Mouse (Mus musculus) urinary bladder, adult 18-20 months (tissue): Measurements from ENCODE around the gene Pnkd.
A peak's percentile ranks its signal among the peaks of the same experiment; 100 is the strongest.

Experiments
- DNase-seq, 2 experiments: peaks; one replicate each; pipeline ENCODE4 v3.0.0; 2022; ENCODE audit warnings: low spot score in 2 of 2, mixed read lengths in 2 of 2

Pnkd gene

DNA sequence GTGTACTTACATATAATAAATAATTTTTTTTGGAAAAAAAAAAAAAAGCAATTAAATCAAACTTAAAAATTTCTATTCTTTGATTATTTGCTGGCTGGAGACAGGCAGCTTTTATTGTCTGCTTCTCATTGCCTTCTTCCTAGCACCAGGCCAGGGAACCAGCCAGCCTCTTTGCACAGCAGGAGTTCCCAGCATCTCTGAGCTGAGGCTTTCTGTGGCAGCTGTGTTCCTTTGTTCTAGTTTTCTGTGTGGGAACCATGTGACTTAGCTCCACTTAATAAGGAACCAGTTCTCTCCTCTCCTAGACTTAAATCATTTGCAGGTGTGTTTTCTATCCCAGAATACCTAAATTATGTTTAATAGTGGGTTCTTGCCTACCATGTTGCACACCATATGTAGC lies 72.8 kb downstream of the Pnkd start:
- no peak for DNase-seq

DNA sequence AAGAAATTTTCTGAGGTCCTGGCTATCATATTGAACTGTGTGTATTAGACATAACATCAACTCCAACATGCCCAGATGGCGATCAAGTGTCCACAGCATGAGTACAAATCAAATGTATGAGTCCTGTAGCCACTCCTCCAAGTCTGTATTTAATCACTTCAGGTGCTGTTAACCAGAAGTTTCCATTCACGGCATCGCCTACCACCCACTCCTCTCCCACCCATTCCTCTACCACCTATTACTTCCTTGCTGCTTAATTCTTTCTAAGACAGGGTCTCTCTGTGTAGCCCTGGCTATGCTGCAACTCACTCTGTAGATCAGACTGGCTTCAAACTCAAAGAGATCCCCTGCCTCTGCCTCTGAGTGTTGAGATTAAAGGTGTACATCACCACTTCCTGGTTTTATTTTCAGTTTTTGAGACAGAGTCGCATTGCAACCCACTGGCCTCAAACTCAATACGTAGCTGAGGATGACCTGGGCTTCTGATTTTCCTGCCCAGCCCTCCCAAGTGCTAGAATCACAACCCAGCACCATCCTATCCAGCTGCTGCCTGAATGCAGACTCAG lies 75.3 kb downstream of the Pnkd start:
- DNase-seq = no peak

DNA sequence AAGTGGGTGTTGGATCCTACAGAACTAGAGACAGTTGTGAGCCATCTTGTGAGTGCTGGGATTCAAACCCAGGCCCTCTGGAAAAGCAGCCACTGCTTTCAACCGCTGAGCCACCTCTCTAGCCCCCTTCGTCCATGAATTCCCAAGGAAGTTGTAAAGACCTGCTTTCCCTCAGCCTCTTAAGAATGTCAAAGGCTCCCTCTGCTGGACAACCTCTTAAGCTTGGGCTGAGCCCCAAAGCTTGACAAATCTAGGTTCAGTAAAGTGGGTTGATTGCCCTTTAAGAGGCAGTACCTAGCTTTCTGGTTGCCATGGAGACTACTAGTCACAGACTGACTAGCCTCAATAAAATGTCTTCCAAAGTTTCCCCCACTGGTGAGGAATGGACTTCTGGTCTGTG lies 77.1 kb downstream of the Pnkd start, which contains the start of gene Catip:
Catip (plus strand) TSS at position 297 of the 400 bp plus-strand sequence.
- peak; percentile 53 to 60 for DNase-seq

DNA sequence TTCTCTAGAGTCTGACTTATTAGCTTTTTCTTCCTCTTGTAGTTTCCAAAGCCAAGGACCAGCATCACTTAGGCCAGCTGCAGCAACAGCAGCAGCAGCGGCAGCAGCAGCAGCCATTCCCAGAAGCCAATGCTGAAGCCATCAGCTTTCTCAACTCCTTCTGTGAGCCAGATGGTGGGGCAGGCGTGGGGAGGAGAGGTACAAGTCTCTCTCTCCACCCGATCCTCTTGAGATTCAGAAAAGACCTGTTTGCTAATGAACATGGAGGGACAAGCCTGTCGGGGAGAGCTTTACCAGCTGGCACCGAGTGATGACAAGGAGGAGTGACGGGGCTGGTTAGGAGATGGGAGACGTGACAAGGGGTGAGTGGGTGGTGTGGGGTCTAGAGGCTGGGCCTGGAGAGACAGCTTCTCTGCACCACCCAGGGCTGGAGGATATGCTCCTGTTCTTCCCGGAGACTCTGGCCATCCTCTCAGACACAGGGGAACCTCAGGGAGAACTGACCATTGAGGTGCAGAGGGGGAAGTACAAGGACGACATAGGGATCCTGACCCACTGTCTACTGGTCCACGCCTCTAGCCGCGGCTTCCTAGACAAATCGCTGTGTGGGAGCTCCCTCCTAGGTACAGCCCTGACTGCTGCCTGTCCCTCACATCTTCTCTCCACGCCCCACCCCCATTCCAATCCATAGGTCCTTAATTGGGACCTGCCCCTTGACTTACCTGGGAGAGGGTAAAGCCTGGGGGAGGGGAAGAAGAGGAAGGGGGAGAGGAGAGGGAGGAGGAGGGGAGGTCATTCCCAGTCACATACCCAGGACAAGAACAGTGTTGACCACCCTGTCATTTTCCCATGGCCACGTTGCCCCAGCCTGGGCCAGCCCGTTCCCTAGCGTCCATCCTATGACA lies 77.8 kb downstream of the Pnkd start:
- DNase-seq = no peak

DNA sequence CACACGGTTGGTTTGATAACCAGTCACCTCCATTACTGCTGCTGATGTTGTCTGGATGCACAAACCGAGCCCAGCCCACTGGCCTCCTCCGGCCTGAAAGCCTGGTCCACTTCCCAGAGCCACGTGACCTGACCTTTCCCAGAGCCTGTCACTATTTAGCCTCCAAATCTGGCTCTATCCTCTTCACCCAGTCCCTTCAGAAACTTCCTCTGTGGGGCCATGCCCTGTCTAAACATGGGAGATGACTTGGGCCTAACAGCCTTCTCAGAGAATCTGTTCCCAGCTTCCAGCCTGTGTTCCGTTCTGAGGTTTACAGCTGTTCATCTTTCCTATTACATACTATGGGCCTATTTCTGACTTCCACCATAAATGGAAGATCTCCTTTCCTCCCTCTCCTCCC lies 78.7 kb downstream of the Pnkd start:
- DNase-seq = no peak

DNA sequence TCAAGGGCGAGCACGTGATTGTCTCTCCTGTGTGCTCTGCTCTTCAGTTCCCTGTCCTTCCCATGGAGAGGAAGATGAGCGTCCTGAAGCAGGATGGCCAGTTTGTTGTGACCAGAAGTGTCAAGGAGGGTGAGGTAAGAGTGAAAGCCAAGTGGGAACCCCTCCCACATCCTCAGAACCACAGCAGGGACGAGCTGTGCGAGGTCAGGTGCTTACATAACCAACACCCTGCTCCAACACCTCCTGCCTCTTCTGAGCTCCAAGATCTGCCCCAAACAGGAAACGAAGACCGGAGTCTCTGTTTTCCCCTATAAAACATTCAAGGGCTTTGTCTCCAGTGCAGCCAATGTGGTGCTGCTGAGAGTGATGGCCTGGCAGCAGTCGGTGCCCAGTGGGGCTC lies 79.5 kb downstream of the Pnkd start:
- no peak for DNase-seq

DNA sequence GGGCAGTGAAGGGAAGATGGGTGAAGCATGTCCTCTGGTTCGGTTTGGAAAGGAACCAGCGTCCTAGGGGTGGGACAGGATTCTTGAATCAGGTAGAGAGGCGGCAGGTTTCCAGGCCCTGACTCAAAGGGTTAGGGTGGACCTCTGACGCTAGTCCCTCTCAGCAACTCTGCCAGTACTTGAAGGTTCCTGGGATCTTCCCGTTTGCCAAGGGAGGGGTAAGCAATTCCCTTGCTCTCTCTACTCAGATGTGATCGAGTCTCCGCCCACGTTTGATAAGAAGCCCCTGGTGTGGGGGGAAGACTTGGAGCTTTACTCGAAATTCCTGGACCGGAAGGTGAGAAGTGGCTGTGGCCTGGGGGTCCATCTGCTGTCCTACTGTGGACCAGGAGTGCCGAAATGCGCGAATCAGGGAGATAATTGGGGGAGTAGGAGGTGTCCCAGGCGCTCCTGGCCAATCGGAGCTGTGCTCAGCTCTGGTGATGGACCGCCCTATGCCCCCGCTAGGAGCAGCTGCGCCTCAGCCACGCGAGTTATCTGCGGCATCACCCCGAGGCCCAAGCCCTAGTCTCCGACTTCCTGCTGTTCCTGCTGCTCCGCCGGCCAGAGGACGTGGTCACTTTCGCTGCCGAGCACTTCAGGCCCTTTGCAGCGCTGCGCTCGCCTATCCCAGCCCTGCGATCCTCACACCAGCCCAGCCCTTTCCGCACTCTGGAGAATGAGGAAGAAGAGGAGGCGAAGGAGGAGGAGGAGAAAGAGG lies 83.3 kb downstream of the Pnkd start:
- DNase-seq = peak; percentile 35 to 63

DNA sequence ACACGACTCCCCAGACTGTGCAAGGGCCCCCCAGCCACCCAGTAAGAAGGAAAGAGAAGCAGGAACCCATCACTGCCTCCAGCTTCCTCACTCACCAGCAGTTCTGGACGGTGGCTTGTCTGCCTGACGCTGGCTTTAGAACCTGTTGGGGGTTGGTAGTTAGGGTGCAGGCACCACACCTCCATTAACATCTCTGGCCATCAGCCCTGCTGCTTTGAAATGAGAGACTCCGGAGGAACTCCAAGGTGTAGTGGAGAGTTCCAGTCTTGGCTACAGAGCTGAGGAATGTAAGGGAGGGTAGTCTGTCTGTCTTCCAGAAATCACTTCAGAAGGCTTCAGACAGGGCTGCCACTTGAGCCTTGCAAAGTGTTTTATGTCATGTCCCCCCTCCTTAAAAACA lies 85.3 kb downstream of the Pnkd start:
- DNase-seq = no peak

DNA sequence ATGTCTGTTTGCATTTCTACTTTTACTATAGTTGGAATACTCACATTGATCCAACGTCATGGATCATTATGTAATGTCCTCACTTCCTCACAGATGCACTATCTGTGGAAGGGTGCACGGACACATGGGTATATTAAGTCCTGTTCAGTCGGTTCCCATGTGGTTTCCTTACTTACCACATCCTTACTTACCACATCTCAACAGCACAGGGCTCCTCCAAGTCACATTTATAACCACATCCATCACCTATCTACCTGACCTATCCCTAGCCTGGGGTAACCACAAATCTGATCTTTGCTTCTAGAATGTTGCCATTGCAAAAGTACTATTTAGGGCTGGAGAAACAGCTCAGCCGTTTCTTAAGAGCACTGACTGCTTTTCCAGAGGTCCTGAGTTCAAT lies 88.6 kb downstream of the Pnkd start:
- DNase-seq = no peak

DNA sequence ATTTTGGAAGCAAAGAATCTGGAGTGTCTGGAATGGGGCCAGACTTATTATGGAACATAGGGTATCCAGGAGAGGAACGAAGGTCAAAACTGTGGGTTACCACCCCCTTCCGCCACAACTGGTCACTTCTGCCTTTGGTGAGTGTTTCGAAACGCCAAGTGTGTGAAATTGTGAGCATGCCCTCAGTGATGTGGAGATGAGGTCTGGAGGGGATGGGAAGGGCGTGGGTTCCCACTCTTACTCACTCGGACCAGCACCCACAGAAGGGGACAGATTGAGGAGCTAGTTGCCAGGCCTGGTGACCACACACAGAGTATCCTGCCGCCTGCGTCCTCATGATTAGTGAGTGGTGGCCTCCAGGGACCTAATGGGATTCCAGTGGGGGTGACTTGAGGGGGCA lies 90.2 kb downstream of the Pnkd start, which contains the start of gene Slc11a1:
Slc11a1 (plus strand) TSS at position 216 of the 400 bp plus-strand sequence.
- no peak for DNase-seq

DNA sequence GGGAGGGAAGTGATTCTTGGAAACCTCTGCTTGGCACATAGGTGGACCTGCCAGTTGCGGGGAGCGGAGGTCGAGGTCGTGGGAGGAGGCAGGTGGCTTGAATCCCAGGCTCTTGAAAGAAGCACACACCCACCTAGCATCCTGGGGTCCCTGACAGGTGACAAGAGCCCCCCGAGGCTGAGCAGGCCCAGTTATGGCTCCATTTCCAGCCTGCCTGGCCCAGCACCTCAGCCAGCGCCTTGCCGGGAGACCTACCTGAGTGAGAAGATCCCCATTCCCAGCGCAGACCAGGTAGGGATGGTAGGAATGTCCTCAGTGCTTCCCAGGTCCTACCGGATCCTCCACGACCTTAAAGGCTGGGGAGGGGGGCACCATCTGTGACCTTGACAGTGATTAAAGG lies 90.8 kb downstream of the Pnkd start:
- no peak for DNase-seq

DNA sequence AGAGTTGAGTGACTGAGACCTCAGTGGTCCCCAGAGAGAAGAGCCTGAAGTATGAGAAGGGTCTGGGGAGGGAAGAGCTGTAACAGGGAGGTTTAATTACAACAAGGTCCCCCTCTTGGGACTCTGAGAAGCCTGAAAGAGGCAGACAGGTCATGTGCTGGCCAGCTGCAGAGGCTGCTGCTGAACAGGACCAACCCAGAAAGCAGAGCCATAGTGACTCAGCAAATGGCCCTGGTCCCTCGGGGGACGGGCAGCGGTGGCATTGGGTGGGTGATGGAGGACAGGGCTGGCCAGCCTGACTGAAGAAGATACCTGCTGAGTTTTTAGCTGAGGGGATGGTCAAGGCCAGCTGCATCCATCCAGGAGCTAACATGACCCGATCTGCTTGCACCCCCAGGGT lies 91.7 kb downstream of the Pnkd start:
- DNase-seq = no peak

DNA sequence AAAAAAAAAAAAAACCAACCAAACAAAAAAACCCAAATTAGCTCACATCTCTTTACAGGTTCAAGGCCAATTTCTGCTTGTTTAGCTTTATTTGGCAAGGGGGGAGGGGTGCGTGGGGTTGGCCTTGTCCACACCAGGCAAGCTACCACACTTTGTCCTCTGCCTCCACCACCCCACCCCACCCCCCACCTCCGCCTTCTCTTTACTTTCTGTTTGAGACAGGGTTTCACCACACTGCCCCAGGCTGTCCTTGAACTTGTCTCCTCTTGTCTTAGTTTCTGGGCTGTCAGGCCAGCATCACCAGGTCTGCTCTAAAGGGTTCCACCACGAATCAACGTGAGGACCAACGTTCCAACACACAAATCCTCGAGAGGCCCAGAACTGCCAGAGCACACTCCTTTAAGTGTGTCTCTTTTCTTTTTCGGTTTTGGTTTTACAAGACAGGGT lies 94.4 kb downstream of the Pnkd start:
- DNase-seq = no peak

DNA sequence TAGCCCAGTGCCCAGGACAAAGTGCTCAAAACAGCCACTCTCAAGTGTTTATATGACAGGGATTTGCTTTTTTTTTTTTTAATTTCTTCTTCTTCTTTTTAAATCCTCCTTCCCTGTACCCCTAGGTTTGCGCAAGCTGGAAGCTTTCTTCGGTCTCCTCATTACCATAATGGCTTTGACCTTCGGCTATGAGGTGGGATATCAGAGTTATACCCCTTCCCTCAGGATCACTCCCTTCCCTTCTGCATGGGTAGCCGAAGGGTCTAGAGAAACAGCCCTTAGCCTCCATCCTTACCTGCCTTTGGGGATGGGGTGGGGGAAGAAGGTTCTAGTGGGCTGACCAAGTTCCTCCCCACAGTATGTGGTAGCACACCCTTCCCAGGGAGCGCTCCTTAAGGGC lies 95.8 kb downstream of the Pnkd start:
- DNase-seq = no peak

DNA sequence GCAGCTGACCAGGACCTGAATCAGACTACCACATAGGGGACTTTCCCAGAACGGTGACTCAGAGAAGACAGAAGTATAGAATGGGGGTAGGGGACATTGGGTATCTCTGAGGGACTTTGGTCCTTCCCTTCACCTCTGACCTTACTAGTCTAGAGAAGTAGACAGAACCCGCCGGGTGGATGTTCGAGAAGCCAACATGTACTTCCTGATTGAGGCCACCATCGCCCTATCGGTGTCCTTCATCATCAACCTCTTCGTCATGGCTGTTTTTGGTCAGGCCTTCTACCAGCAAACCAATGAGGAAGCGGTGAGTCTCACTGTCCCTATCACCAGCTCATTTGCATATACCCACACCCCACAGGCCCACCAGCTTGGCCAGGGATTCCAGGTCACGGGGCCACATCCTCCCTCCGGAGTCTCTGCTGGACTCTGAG lies 96.9 kb downstream of the Pnkd start:
- no peak for DNase-seq

DNA sequence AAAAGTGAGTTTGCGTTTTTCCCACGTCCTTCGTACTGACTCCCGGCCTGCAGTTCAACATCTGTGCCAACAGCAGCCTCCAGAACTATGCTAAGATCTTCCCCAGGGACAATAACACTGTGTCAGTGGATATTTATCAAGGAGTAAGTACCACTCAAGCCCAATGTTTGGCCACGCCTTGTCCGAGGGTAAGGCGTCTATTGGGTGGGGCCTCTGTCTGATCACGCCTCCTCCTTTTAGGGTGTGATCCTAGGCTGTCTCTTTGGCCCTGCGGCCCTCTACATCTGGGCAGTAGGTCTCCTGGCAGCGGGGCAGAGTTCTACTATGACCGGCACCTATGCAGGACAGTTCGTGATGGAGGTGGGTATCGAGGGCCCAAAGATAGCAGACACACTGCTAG lies 98.7 kb downstream of the Pnkd start:
- DNase-seq = no peak

DNA sequence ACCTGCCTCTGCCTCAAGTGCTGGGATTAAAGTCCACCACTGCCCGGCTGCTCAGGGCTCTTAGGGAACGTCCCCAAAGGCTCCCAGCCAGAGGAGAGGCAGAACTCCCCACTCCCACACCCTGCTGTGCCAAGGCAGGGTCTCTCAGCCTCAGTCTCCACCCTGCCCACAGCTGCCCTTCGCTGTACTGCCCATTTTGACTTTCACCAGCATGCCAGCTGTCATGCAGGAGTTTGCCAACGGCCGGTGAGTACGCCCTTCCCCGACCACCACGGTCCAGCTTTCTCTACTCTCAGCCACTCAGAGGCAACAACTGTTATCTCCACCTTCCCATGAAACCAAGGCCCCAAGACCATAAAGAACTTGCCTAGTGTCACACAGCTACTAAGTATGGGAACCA lies 99.8 kb downstream of the Pnkd start:
- no peak for DNase-seq

DNA sequence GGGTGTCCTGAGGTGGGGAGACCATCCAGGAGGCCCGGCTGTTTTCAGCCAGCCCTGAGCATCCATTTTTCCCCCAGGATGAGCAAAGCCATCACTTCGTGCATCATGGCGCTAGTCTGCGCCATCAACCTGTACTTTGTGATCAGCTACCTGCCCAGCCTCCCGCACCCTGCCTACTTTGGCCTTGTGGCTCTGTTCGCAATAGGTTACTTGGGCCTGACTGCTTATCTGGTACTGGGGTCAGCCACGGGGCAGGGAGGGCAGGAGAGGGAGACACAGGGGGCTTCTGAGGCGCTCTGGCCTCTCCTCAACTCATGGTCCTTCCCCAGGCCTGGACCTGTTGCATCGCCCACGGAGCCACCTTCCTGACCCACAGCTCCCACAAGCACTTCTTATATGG lies 100.3 kb downstream of the Pnkd start:
- no peak for DNase-seq

DNA sequence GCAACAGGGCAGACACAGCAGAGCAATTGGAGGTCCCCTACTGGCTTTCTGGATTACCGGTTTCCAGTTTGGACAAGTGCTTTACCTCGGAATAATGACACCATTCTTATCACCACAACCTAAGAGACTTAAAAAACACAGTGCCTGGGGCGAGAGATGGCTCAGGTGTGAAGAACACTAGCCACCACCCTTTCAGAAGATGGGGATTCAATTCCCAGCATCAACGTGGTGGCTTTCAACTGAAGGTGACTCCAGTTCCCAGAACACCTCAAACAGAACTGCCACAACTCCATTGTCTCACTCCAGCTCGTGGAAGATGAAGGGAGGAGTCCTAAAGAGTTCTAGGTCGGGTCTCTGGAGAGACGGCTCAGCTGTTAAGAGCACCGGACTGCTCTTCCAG lies 100.8 kb downstream of the Pnkd start:
- DNase-seq = no peak

DNA sequence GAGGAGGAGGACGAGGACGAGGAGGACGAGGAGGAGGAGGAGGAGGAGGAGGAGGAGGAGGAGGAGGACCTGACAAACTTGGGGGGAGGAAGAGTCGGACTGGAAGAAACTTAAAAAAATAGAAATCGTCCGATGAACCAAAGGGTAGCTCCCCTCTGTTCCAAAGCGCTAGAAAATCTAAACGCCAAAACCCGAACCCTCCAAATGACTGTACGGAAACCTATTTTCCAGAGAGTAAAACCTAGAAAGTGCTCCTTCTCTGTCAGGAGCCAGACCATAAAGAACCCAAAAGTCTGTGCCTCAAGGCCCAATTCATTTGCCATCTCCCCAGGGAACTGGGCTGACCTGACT lies 101.6 kb downstream of the Pnkd start:
- no peak for DNase-seq

DNA sequence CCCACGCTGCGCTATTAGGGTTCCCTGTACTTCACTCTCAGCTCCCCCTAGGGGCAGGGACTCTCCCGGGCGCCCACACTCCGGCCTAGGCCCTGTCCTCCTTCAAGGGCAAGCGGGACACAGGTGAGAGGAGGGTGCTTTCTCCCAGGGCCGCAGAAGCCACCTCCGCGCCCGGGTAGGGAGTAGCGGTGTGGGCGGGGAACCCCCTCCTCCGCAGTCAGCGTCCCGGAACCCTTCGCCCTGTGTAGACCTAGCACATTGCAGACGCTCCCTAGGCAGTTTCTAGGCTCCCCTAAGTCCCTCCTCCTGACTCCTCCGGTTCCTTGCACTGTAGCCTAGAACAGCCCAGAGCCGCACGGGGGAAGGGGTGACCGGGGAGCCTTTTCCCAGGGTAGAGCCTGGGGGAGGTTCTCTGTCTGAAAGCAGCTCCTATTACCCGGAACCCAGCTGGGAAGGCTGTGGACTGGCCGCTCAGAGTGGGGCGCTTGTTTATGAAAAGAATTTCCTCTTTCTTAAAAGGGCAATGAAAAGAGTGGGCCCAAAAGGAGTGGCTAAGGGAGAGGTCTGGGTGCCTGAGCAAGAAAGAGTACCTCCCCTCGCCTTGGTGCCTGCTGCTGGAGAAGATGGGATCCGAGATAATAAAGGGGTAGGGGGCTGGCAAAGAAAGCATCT lies 102.1 kb downstream of the Pnkd start:
- DNase-seq = peak; percentile 94 to 98

DNA sequence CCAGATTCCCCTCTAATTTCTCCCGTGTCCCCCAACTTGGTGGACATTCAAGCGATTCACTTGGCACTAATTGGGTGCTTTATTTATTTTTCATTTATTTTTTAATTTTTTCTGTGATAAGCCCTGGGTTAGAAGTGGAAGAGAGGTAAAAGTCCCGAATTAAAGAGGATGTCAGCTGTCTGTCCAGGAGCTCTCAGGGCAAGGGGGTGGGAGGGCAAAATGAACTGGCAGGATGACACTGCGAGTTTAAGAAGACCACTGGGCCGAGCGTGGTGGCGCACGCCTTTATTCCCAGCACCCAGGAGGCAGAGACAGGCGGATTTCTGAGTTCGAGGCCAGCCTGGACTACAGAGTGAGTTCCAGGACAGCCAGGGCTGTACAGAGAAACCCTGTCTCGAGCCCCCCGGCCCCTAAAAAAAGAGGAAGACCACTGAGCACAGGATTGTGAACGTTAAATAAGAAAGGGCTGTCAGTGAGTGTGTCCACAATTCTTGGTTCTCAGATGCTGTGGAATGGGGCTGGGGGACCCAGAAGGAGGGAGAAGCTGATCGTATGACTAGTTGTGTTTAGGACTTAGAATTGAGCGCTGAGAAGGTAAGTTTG lies 102.8 kb downstream of the Pnkd start:
- DNase-seq = no peak
